8 mouse cellular contexts compared by ENCODE assay signal in genomic region chr10:85928499-85929207, GRCm38 (mm10). TPM values are rescaled to one million over a fixed set of nuclear protein-coding genes. Genes with fewer than 3 reads are reported as not detected.
DNase-seq lines count a peak whose midpoint lies in the region; ATAC-seq and TF ChIP-seq lines count a peak whose summit lies in the region.

No protein-coding gene starts in this region.

- peak; percentile 82 for ATAC-seq in Patski
- ATAC-seq in intestine, embryonic 15.5 days, result peak; percentile 92
- peak; percentile 86 for ATAC-seq in megakaryocyte progenitor cell, adult 5-6 weeks (replicated peaks; ENCODE audit: poor library complexity)

- peak overlapping the region; percentile 67 for H3K4me3 ChIP-seq in cerebellum, adult 2 months (replicated peaks; ENCODE audit: insufficient read depth, low read depth, low read length)
- H3K4me3 ChIP-seq in intestine, embryonic 15.5 days (replicated peaks), result peak overlapping the region; percentile 54

- peaks cover 11% of the 10 kb centered on the region for H3K27me3 ChIP-seq in Patski
- H3K27me3 ChIP-seq in cerebellum, adult 2 months (ENCODE audit: control insufficient read depth, insufficient read depth, low read length), result no peaks in the 10 kb centered on the region
- peaks cover 13% of the 10 kb centered on the region for H3K27me3 ChIP-seq in intestine, embryonic 15.5 days (replicated peaks)

- CTCF ChIA-PET in Patski (lab: Charles Lee), result interaction anchor here (1.1 to 2.4 kb wide), 9 partner anchors 10 to 570 kb away, joined by 3 to 13 read pairs (median 4); partner anchors contain the start of genes Bpifc, Prdm4, Rtcb and Syn3

- no peaks in the 10 kb centered on the region for H3K36me3 ChIP-seq in intestine, embryonic 15.5 days

- in situ Hi-C loops in Patski (cut with MboI; ENCODE audit: low pct_unique_long_range_greater_than_20kb), result no loop called here

- WGBS in cerebellum, adult 2 months, result under 1% methylated on average over 63 of the region's 63 CpGs
- WGBS in intestine, embryonic 15.5 days, result 1% methylated on average over 63 of the region's 63 CpGs

- peak; percentile 100 for TF ChIP-seq CTCF in Patski (IDR thresholded peaks at IDR 0.05)
- peak; percentile 63 for TF ChIP-seq CTCF in cerebellum, adult 2 months (IDR thresholded peaks at IDR 0.05; ENCODE audit: borderline replicate concordance, insufficient read depth, low read depth, low read length)

- POLR2A ChIA-PET in Patski (lab: Charles Lee), result interaction anchor here (0.6 kb wide), 1 partner anchor 21 kb away, joined by 3 read pairs; no protein-coding TSS in a partner anchor

- H3K9me3 ChIP-seq in intestine, embryonic 15.5 days, result no peaks in the 10 kb centered on the region

- H3K27ac ChIP-seq in cerebellum, adult 2 months (ENCODE audit: insufficient read depth, low read length), result peak overlapping the region; percentile 0; the same call in 1 of the 2 replicates
- no peak overlapping the region for H3K27ac ChIP-seq in intestine, embryonic 15.5 days

- DNase-seq in Patski (ENCODE audit: low read depth, low spot score), result no peak
- peak; percentile 89 to 90 for DNase-seq in cerebellum, adult 2 months
- DNase-seq in frontal cortex, adult 2 months (ENCODE audit: extremely low spot score in 1 of 2, low spot score in 1 of 2), result peak; percentile 53 to 85
- peak; percentile 52 to 78 for DNase-seq in left cerebral cortex, postnatal 10 days (ENCODE audit: extremely low spot score in 1 of 2, low spot score in 2 of 2)
- DNase-seq in right cerebral cortex, postnatal 14 days, result peak; percentile 68
- DNase-seq in urinary bladder, postnatal 4 days (ENCODE audit: low spot score in 2 of 2), result peak; percentile 37 to 62

- intact Hi-C loops in left cerebral cortex, postnatal 10 days (cut with DNase I), result no loop called here

- peak overlapping the region; percentile 34 for H3K9ac ChIP-seq in intestine, embryonic 15.5 days

- peak overlapping the region; percentile 95 for H3K4me2 ChIP-seq in intestine, embryonic 15.5 days (replicated peaks)

- TF ChIP-seq POLR2A in cerebellum, adult 2 months (IDR thresholded peaks at IDR 0.05; ENCODE audit: borderline replicate concordance, insufficient read depth, low read length), result peak; percentile 78

- peaks cover 9% of the 10 kb centered on the region; the same call in 1 of the 2 replicates for H3K4me1 ChIP-seq in cerebellum, adult 2 months (ENCODE audit: control insufficient read depth, insufficient read depth, low read length)
- H3K4me1 ChIP-seq in intestine, embryonic 15.5 days (replicated peaks), result peaks cover 11% of the 10 kb centered on the region; the same call in 1 of the 2 replicates

RNA-seq across cellular contexts. Expression of gene Ascl4, which starts 1.2 kb away (rescaled TPM):
- polyA plus RNA-seq in Patski (2021), result 0.24 TPM
- polyA plus RNA-seq in cerebellum, adult 2 months (2012; rRNA removed), result 0.52 and 0.68 TPM in 2 replicates
- polyA plus RNA-seq in frontal cortex, adult 2 months (2012; rRNA removed), result 0.44 and 0.56 TPM in 2 replicates
- 0.15 TPM in 1 of 2 replicates, not detected in the other for polyA plus RNA-seq in intestine, embryonic 15.5 days (2015; fragmentation: Nextera tagmentation; extraction: Ambion mirVana)
- under 1 TPM; 0.22 to 0.26 TPM for total RNA-seq in left cerebral cortex, postnatal 10 days (2021)
- 0.12 TPM in 1 of 2 replicates, not detected in the other for total RNA-seq in megakaryocyte progenitor cell, adult 5-6 weeks (2015)
- total RNA-seq in megakaryocyte progenitor cell, adult 5-6 weeks (2017), result not detected in 2 replicates

RNA-seq across cellular contexts. Expression of gene Prdm4, which starts 11.7 kb away (rescaled TPM):
- 23.4 TPM for polyA plus RNA-seq in Patski (2021)
- polyA plus RNA-seq in cerebellum, adult 2 months (2012; rRNA removed), result 27.8 and 29.4 TPM in 2 replicates
- polyA plus RNA-seq in frontal cortex, adult 2 months (2012; rRNA removed), result 26.4 and 29.8 TPM in 2 replicates
- 16.2 TPM in 2 replicates for polyA plus RNA-seq in intestine, embryonic 15.5 days (2015; fragmentation: Nextera tagmentation; extraction: Ambion mirVana)
- 10 to 100 TPM; 33.8 to 38.8 TPM for total RNA-seq in left cerebral cortex, postnatal 10 days (2021)
- 24.7 and 27.4 TPM in 2 replicates for total RNA-seq in megakaryocyte progenitor cell, adult 5-6 weeks (2015)
- 25.4 and 29.0 TPM in 2 replicates for total RNA-seq in megakaryocyte progenitor cell, adult 5-6 weeks (2017)

RNA-seq across cellular contexts. Expression of gene Rtcb, which starts 29.0 kb away (rescaled TPM):
- polyA plus RNA-seq in Patski (2021), result 153 TPM
- polyA plus RNA-seq in cerebellum, adult 2 months (2012; rRNA removed), result 138 and 149 TPM in 2 replicates
- 116 TPM in 2 replicates for polyA plus RNA-seq in frontal cortex, adult 2 months (2012; rRNA removed)
- polyA plus RNA-seq in intestine, embryonic 15.5 days (2015; fragmentation: Nextera tagmentation; extraction: Ambion mirVana), result 158 and 165 TPM in 2 replicates
- total RNA-seq in left cerebral cortex, postnatal 10 days (2021), result 100 to 1,000 TPM; 105 TPM
- 61.6 and 63.2 TPM in 2 replicates for total RNA-seq in megakaryocyte progenitor cell, adult 5-6 weeks (2015)
- total RNA-seq in megakaryocyte progenitor cell, adult 5-6 weeks (2017), result 177 and 178 TPM in 2 replicates
